ENCODE assay signal across 15 mouse cellular contexts in genomic region chr8:35930291-35930690, GRCm38 (mm10).
"Had no signal": no experiment of that assay in that cellular context is flagged by ENCODE, and none has a peak within 500 bp of the region (broad histone marks: within the 10 kb centered on the region; RNA-seq: fewer than 3 reads in every experiment).

No protein-coding gene starts in this region.

- H3K27ac ChIP-seq: liver, embryonic 13.5 days; liver, embryonic 15.5 days; lung, embryonic 15.5 days; macrophage; midbrain, embryonic 13.5 days; midbrain, embryonic 15.5 days; neural tube, embryonic 12.5 days had no signal

- H3K4me3 ChIP-seq: liver, embryonic 13.5 days; liver, embryonic 15.5 days; lung, embryonic 15.5 days; megakaryocyte, embryonic 14.5 days; midbrain, embryonic 13.5 days; midbrain, embryonic 15.5 days; neural tube, embryonic 12.5 days had no signal

- DNase-seq: liver, embryonic 13.5 days; liver, postnatal 0 days; lung, postnatal 14 days; right cerebral cortex, postnatal 14 days; thymus, adult 18-20 months; thymus, postnatal 14 days; thymus, postnatal 36 days had no signal

- H3K4me2 ChIP-seq: liver, embryonic 13.5 days; liver, embryonic 15.5 days; lung, embryonic 15.5 days; midbrain, embryonic 11.5 days; midbrain, embryonic 13.5 days; midbrain, embryonic 15.5 days; neural tube, embryonic 12.5 days had no signal

- ATAC-seq: liver, postnatal 0 days; midbrain, embryonic 13.5 days; midbrain, embryonic 15.5 days had no signal

- H3K36me3 ChIP-seq: liver, embryonic 13.5 days; liver, embryonic 15.5 days; lung, embryonic 15.5 days; midbrain, embryonic 13.5 days; midbrain, embryonic 15.5 days; neural tube, embryonic 12.5 days had no signal

- H3K9ac ChIP-seq: liver, embryonic 13.5 days; liver, embryonic 15.5 days; liver, postnatal 0 days; lung, embryonic 15.5 days; midbrain, embryonic 13.5 days; midbrain, embryonic 15.5 days; neural tube, embryonic 12.5 days had no signal

- H3K4me1 ChIP-seq: liver, embryonic 13.5 days; liver, embryonic 15.5 days; megakaryocyte, embryonic 14.5 days had no signal

- H3K27me3 ChIP-seq: liver, embryonic 13.5 days; liver, embryonic 15.5 days; lung, embryonic 15.5 days; midbrain, embryonic 13.5 days; midbrain, embryonic 15.5 days; neural tube, embryonic 12.5 days had no signal

- H3K9me3 ChIP-seq: liver, embryonic 13.5 days; liver, embryonic 15.5 days; lung, embryonic 15.5 days; megakaryocyte, embryonic 14.5 days; midbrain, embryonic 15.5 days; neural tube, embryonic 12.5 days had no signal
